Mouse (Mus musculus) neural tube, embryonic 15.5 days (tissue): ENCODE measurements around the gene Bok. TPM values are rescaled to one million over a fixed set of nuclear protein-coding genes. Genes with fewer than 3 reads are reported as not detected.

Experiments
- ATAC-seq: fragments of 200-750 bp; cut with Nextera tagmentation; 2 replicates; pipeline ENCODE4 v1.8.0; 2017; ENCODE audit warnings: mild to moderate bottlenecking, moderate TSS enrichment, moderate library complexity; ENCODE audit not compliant: low FRiP score
- H3K27ac ChIP-seq: fragments of 300-500 bp; sonication (generic); replicated peaks from 2 replicates; pipeline ENCODE4 v1.5.1; 2015; ENCODE audit warnings: mild to moderate bottlenecking, inconsistent platforms
- H3K27me3 ChIP-seq: fragments of 300-500 bp; sonication (generic); replicated peaks from 2 replicates; pipeline ENCODE4 v1.6.1; 2015; ENCODE audit warnings: inconsistent platforms
- H3K36me3 ChIP-seq: fragments of 300-500 bp; sonication (generic); 2 replicates; pipeline ENCODE4 v1.6.1; 2015; ENCODE audit warnings: inconsistent platforms
- H3K4me1 ChIP-seq: fragments of 300-500 bp; sonication (generic); 2 replicates; pipeline ENCODE4 v1.6.1; 2015; ENCODE audit warnings: inconsistent platforms
- H3K4me2 ChIP-seq: fragments of 300-500 bp; sonication (generic); 2 replicates; pipeline ENCODE4 v1.6.1; 2015; ENCODE audit warnings: inconsistent platforms, mild to moderate bottlenecking, moderate library complexity
- H3K4me3 ChIP-seq: fragments of 300-500 bp; sonication (generic); replicated peaks from 2 replicates; pipeline ENCODE4 v1.5.1; 2015; ENCODE audit warnings: mild to moderate bottlenecking, inconsistent platforms
- H3K9ac ChIP-seq: fragments of 300-500 bp; sonication (generic); replicated peaks from 2 replicates; pipeline ENCODE4 v1.6.1; 2015; ENCODE audit warnings: mild to moderate bottlenecking, inconsistent platforms
- H3K9me3 ChIP-seq: fragments of 300-500 bp; sonication (generic); replicated peaks from 2 replicates; pipeline ENCODE4 v1.6.1; 2016; ENCODE audit warnings: inconsistent platforms
- WGBS: fragments of 180-500 bp; shearing (Covaris S2); methylation state at CpG from one replicate; pipeline ENCODE4 v1.1.7; 2015; ENCODE audit warnings: mixed read lengths; 5-methylcytosine and 5-hydroxymethylcytosine counted together
- polyA plus RNA-seq: library from polyadenylated mRNA; unstranded; fragments of >200 nt; fragmentation: Nextera tagmentation; extraction: Ambion mirVana; gene quantifications from 2 replicates; pipeline ENCODE4 v1.2.1, GENCODE M21; 2015

The Bok gene
- polyA plus RNA-seq, 1 experiment from 2014 or later, result 86.6 TPM

DNA sequence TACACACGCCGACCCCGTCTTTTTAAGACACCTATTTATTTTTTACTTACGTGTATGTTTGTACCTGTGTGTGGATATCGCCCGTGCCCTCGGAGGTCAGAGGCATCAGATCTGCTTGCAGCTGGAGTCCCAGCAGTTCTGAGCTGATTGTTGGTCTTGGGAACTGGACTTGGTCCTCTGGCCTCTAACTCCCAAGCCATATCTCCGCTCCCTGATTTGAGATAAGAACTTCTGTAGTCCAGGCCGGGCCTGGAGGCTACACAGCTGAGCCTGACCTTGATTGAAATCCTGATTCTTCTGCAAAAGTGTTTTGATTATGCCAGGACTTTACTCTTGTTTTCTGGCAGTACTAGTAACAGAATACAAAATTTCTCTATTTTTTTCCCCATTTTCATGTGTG lies 7.3 kb downstream of the Bok start:
- H3K4me3 ChIP-seq, result no peak overlapping the region
- H3K4me1 ChIP-seq, result peaks cover 10% of the 10 kb centered on the region
- H3K4me2 ChIP-seq, result no peak overlapping the region
- no peaks in the 10 kb centered on the region for H3K9me3 ChIP-seq
- ATAC-seq, result no peak
- WGBS, result 97% methylated on average over 9 of the region's 9 CpGs
- no peak overlapping the region for H3K9ac ChIP-seq
- H3K27ac ChIP-seq, result no peak overlapping the region
- peaks cover 16% of the 10 kb centered on the region for H3K36me3 ChIP-seq
- no peaks in the 10 kb centered on the region for H3K27me3 ChIP-seq

DNA sequence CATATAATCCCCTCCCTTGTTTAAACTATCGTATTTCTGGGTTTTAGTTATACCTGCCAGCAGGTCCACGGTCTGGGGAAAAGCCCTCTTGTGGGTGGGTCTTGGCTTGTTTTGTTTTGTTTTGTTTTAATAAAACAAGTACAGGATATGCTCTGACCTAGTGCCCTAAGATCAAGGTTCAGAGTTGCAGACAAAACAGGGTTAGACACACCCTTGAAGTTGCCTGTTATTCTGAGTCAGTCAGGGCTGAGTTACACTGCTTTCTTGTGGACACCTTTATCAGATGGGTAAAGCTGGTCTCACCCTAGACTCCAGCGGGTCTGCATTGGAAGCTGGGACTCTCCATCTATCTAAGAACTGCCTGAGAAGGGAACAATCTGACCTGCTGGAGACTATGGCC lies 8.0 kb downstream of the Bok start:
- H3K27ac ChIP-seq, result no peak overlapping the region
- H3K9ac ChIP-seq, result no peak overlapping the region
- peaks cover 16% of the 10 kb centered on the region for H3K36me3 ChIP-seq
- WGBS, result 91% methylated on average over 3 of the region's 3 CpGs
- no peak overlapping the region for H3K4me3 ChIP-seq
- H3K4me1 ChIP-seq, result peaks cover 3% of the 10 kb centered on the region; the same call in 1 of the 2 replicates
- H3K9me3 ChIP-seq, result no peaks in the 10 kb centered on the region
- H3K27me3 ChIP-seq, result no peaks in the 10 kb centered on the region
- ATAC-seq, result no peak
- no peak overlapping the region for H3K4me2 ChIP-seq

DNA sequence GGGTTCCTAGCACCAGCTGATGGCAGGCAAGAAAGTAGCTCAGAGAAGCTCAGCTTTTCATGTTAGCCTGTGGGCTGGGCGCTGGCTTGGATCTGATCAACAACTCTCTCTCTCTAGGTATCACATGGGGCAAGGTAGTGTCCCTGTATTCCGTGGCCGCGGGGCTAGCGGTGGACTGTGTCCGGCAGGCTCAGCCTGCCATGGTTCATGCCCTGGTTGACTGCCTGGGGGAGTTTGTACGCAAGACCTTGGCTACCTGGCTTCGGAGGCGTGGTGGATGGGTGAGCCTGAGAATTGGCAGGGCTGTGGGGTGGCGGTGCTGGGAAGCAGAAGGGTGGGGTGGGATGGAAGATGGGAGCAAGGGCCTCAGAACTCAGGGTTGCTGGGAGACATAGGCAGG lies 8.5 kb downstream of the Bok start:
- Histone ChIP-seq H3K27me3 (no peaks in the 10 kb centered on the region), H3K27ac (no peak overlapping the region), H3K9ac (no peak overlapping the region), H3K9me3 (no peaks in the 10 kb centered on the region), H3K36me3 (peaks cover 16% of the 10 kb centered on the region), H3K4me3 (no peak overlapping the region), H3K4me1 (no peaks in the 10 kb centered on the region), H3K4me2 (no peak overlapping the region)
- no peak for ATAC-seq
- WGBS, result 97% methylated on average over 10 of the region's 10 CpGs

DNA sequence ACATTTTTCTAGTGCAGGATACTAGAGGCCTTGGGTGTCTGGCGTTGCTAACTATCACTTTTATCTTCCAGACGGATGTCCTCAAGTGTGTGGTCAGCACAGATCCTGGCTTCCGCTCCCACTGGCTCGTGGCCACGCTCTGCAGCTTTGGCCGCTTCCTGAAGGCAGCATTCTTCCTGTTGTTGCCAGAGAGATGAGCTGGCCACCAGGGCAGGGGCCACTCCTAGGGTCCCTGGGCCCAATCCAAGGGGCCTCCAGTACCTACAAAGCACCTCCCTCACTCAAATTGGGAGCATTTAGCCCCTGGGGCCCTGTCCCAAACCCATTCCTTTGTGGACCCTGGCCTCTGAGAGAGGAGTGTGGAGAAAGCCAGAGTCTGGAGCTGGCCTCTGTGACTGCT lies 9.5 kb downstream of the Bok start:
- Histone ChIP-seq H3K4me3 (no peak overlapping the region), H3K4me1 (no peaks in the 10 kb centered on the region), H3K9me3 (no peaks in the 10 kb centered on the region), H3K4me2 (no peak overlapping the region), H3K36me3 (peaks cover 16% of the 10 kb centered on the region), H3K27me3 (no peaks in the 10 kb centered on the region), H3K9ac (no peak overlapping the region), H3K27ac (no peak overlapping the region)
- WGBS, result 81% methylated on average over 6 of the region's 6 CpGs
- no peak for ATAC-seq

DNA sequence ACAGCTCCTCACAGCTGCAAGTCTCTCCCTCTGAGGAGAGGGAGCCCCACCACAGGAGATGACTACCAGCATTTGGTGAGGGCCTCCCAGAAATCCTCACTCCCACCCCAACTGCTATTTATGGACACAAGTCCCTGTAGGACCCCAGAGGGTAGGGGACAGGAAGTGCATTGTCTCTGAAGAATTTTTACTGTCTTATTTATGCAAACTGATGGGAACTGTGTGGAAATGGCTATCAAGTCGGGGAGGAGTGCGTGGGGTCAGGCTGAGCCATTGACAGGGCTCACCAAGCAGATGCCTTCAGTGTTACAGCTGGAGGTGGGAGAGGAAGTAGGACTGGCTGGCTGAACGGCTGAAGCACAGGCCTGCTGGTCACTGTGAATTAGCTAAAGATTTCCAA lies 11.9 kb downstream of the Bok start:
- no peak for ATAC-seq
- Histone ChIP-seq H3K9ac (no peak overlapping the region), H3K4me2 (no peak overlapping the region), H3K4me1 (no peaks in the 10 kb centered on the region), H3K36me3 (peaks cover 13% of the 10 kb centered on the region), H3K27me3 (no peaks in the 10 kb centered on the region), H3K9me3 (no peaks in the 10 kb centered on the region), H3K4me3 (no peak overlapping the region), H3K27ac (no peak overlapping the region)
- 19% methylated on average over 3 of the region's 3 CpGs for WGBS

DNA sequence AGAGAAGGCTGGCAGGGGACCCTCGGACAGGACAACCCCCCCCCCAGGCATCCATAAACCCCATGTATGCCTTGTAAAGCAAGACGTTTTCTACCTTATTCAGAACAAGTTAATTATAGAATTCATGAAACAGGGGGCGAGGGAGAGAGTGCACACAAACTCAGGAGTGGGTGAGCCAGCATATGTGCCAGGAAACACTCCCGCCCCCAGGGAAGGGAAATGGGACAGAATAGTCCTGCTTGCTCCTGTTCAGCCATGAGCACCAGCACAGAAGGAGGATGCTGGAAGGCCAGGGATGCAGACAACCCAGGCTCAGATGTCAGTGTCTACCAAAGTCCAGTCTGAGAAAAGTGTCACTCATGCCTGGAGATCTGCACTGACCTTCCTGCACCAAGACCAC lies 13.7 kb downstream of the Bok start:
- Histone ChIP-seq H3K4me3 (no peak overlapping the region), H3K9ac (no peak overlapping the region), H3K27ac (no peak overlapping the region), H3K36me3 (peaks cover 25% of the 10 kb centered on the region), H3K9me3 (no peaks in the 10 kb centered on the region), H3K4me1 (no peaks in the 10 kb centered on the region), H3K27me3 (no peaks in the 10 kb centered on the region), H3K4me2 (no peak overlapping the region)
- 93% methylated on average over 4 of the region's 4 CpGs for WGBS
- no peak for ATAC-seq

DNA sequence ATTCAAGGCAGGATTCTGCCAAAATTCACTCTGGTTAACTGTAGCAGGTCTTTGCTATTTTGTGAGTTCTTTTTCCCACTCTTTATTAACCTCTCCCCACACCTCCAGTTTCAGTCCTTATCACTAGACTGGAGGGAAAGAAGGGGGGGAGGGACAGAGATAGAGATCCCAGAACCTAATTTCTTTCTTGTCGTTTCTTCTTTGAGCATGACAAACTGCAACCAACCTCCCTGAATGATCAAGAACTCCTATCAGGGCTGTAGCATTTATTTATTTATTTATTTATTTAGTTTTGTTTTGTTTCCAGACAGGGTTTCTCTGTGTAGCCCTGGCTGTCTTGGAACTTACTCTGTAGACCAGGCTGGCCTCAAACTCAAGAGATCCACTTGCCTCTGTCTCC lies 16.6 kb downstream of the Bok start:
- H3K9me3 ChIP-seq, result no peaks in the 10 kb centered on the region

DNA sequence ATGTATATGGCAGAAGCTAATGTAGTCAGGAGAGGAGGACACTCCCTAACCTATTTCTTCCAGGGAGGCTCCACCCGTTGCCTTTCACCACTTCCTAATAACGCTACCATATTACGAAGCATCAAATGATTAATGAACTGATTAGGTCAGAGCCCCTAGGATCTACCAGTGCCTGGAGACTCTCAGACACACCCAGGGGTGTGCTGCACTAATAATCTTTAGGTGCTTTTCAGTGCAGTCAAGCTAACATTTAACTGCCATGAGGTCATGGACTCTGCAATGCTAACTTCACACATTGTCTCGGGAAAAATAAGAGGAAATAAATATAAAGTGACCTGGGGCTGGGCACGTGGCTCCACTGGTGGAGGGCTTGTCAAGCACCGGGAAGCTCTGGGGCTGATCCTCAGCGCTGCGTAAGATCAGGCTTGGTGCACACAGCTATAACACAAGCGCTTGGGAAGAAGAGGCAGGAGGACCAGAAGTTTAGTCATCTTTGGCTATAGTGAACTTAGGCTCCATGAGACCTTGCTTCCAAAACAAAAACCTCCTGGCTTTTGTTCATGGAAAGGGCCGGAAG lies 18.1 kb downstream of the Bok start:
- no peak for ATAC-seq
- Histone ChIP-seq H3K4me1 (no peaks in the 10 kb centered on the region), H3K9ac (no peak overlapping the region), H3K9me3 (no peaks in the 10 kb centered on the region), H3K36me3 (peaks cover 21% of the 10 kb centered on the region), H3K4me3 (no peak overlapping the region), H3K4me2 (no peak overlapping the region), H3K27me3 (no peaks in the 10 kb centered on the region), H3K27ac (no peak overlapping the region)
- 92% methylated on average over 10 of the region's 10 CpGs for WGBS

More for the DNA sequence above, 16.6 kb downstream of the Bok start:
- WGBS, result 91% methylated on average over 1 of the region's 1 CpGs
- peaks cover 21% of the 10 kb centered on the region for H3K36me3 ChIP-seq
- no peak for ATAC-seq
- H3K27me3 ChIP-seq, result no peaks in the 10 kb centered on the region
- no peak overlapping the region for H3K4me3 ChIP-seq
- H3K4me1 ChIP-seq, result no peaks in the 10 kb centered on the region
- no peak overlapping the region for H3K27ac ChIP-seq
- no peak overlapping the region for H3K4me2 ChIP-seq
- H3K9ac ChIP-seq, result no peak overlapping the region

DNA sequence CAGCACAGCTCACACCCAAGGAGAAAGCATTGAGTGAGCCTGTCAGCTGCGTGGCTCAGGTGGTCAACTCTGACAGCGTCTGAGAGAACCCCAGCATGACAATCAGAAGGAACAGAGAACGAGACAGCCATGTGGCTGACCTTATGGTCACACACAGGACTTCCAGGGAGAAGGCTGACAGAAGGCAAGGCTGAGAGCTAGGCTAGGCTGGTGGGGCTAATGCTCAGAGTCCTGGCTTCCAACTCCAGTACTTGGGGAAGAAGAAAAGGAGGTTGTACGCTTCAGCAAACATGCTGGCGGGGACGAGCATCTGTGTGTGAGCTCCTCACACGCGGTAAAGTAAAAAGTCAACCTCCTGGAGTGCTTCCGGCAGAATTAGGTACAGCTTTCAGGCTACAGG lies 18.9 kb downstream of the Bok start:
- H3K4me1 ChIP-seq, result no peaks in the 10 kb centered on the region
- H3K4me3 ChIP-seq, result no peak overlapping the region
- no peak overlapping the region for H3K4me2 ChIP-seq
- H3K9ac ChIP-seq, result no peak overlapping the region
- H3K27me3 ChIP-seq, result no peaks in the 10 kb centered on the region
- no peak for ATAC-seq
- H3K9me3 ChIP-seq, result no peaks in the 10 kb centered on the region
- H3K27ac ChIP-seq, result no peak overlapping the region
- WGBS, result 92% methylated on average over 9 of the region's 9 CpGs
- H3K36me3 ChIP-seq, result peaks cover 21% of the 10 kb centered on the region

DNA sequence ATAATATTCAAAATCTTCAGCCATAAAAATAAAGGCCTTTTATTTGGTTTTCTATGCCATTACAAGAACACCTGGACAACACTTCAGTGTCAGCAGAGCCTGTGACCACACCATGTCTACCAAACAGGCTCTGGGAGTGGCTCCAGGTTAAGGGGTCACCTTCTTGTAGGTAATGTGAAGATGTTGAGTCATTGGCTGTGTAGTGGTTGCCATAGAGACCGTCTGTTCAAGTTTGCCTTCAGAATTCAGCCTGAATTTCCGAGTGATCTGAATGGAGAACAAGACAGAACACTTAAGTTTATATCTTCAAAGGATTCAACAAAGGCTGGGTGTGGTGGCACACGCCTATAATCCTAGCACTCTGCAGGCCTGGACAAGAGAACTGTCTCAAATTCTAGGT lies 19.9 kb downstream of the Bok start:
- Histone ChIP-seq H3K9me3 (no peaks in the 10 kb centered on the region), H3K4me1 (no peaks in the 10 kb centered on the region), H3K4me2 (no peak overlapping the region), H3K36me3 (peaks cover 21% of the 10 kb centered on the region), H3K9ac (no peak overlapping the region), H3K4me3 (no peak overlapping the region), H3K27me3 (no peaks in the 10 kb centered on the region), H3K27ac (no peak overlapping the region)
- no peak for ATAC-seq
- 64% methylated on average over 3 of the region's 3 CpGs for whole genome bisulfite sequencing

DNA sequence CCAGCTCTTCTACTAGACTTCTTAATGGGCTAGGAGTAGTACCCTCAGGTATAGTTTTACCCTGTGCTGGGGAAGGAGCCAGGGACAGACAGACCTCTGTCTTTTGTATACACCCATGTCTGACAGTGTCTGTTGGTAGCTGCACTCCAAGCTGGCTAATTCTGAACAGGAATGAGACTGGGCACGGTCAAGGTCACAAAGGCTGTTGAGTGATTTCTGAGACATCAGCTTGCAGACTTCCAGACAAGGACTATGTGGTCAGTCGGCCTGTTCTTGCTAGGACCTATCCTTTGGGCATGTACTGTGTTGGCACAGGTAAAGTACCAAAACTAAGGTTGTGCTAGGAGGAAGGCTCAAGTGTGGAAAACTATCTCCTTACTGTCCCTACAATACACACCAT lies 30.7 kb downstream of the Bok start:
- WGBS, result 92% methylated on average over 2 of the region's 2 CpGs
- Histone ChIP-seq H3K4me2 (no peak overlapping the region), H3K4me1 (no peaks in the 10 kb centered on the region), H3K27ac (no peak overlapping the region), H3K9ac (no peak overlapping the region), H3K9me3 (no peaks in the 10 kb centered on the region), H3K4me3 (no peak overlapping the region), H3K36me3 (peaks cover 23% of the 10 kb centered on the region), H3K27me3 (no peaks in the 10 kb centered on the region)
- ATAC-seq, result no peak

DNA sequence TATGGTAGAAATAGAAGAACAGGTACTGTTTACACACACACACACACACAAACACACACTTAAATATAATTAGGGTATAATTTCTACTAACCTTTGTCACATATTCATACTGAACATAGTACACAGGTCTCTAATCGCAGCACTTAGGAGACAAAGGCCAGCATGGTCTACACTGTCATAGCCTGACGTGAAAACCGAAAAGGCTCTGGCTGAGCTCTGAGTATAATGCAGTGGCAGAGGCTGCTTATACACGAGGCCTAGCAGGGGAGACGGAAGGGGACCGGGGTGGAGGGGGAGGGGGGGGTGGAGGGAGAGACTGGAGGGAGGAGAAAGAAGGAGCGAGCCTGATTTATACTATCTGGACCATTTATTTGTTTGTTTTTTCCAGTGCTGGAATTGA lies 36.1 kb downstream of the Bok start:
- WGBS, result 64% methylated on average over 7 of the region's 7 CpGs
- H3K27me3 ChIP-seq, result no peaks in the 10 kb centered on the region
- no peak overlapping the region for H3K4me3 ChIP-seq
- no peak for ATAC-seq
- H3K4me1 ChIP-seq, result no peaks in the 10 kb centered on the region
- H3K36me3 ChIP-seq, result peaks cover 20% of the 10 kb centered on the region; the same call in 1 of the 2 replicates
- H3K27ac ChIP-seq, result no peak overlapping the region
- H3K4me2 ChIP-seq, result no peak overlapping the region
- H3K9me3 ChIP-seq, result no peaks in the 10 kb centered on the region
- no peak overlapping the region for H3K9ac ChIP-seq

DNA sequence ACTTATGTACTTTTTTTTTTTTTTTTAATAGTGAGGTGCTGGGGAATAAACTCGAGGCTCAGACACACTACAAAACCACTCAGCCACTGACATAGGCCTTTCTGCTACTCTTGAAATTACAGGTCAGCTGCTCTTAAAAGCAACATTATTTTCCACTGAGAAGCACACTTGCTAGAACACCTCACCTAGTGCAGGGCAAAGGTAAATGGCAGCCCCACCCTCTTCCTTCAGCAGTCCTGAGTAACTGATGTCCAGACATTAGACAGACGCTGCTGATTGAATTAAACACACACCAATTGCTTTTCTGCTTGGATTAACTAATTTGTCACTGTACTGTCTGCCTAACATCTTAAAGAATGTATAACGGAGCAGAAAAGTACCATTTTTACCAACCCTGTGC lies 39.2 kb downstream of the Bok start:
- 79% methylated on average over 3 of the region's 3 CpGs for WGBS
- H3K9ac ChIP-seq, result no peak overlapping the region

More for the DNA sequence above, 39.2 kb downstream of the Bok start:
- Histone ChIP-seq H3K27ac (no peak overlapping the region), H3K9me3 (no peaks in the 10 kb centered on the region), H3K4me3 (no peak overlapping the region), H3K27me3 (no peaks in the 10 kb centered on the region), H3K36me3 (peaks cover 18% of the 10 kb centered on the region; the same call in 1 of the 2 replicates), H3K4me1 (no peaks in the 10 kb centered on the region), H3K4me2 (no peak overlapping the region)
- ATAC-seq, result no peak
